Mouse (Mus musculus) limb, embryonic 12.5 days (tissue): ENCODE measurements around the gene Pkn2. TPM values are rescaled to one million over a fixed set of nuclear protein-coding genes. Genes with fewer than 3 reads are reported as not detected.

Experiments used
- ATAC-seq: fragments of 200-750 bp; cut with Nextera tagmentation; 2 replicates; pipeline ENCODE4 v1.8.0; 2017; ENCODE audit warnings: low read depth, moderate TSS enrichment; ENCODE audit not compliant: insufficient number of reproducible peaks, insufficient read depth, low FRiP score, low TSS enrichment
- H3K27ac ChIP-seq: fragments of 300-500 bp; sonication (generic); 2 replicates; pipeline ENCODE4 v1.5.1; 2016; ENCODE audit warnings: mild to moderate bottlenecking, moderate library complexity
- H3K27me3 ChIP-seq: fragments of 300-500 bp; sonication (generic); 2 replicates; pipeline ENCODE4 v1.6.1; 2016; ENCODE audit warnings: mild to moderate bottlenecking, moderate library complexity
- H3K36me3 ChIP-seq: fragments of 300-500 bp; sonication (generic); 2 replicates; pipeline ENCODE4 v1.6.1; 2016; ENCODE audit warnings: mild to moderate bottlenecking, moderate library complexity
- H3K4me1 ChIP-seq: fragments of 300-500 bp; sonication (generic); replicated peaks from 2 replicates; pipeline ENCODE4 v1.6.1; 2016
- H3K4me2 ChIP-seq: fragments of 300-500 bp; sonication (generic); 2 replicates; pipeline ENCODE4 v1.6.1; 2016; ENCODE audit warnings: mild to moderate bottlenecking, moderate library complexity
- H3K4me3 ChIP-seq: fragments of 300-500 bp; sonication (generic); replicated peaks from 2 replicates; pipeline ENCODE4 v1.5.1; 2016; ENCODE audit warnings: mild to moderate bottlenecking
- H3K9ac ChIP-seq: fragments of 300-500 bp; sonication (generic); replicated peaks from 2 replicates; pipeline ENCODE4 v1.6.1; 2016; ENCODE audit warnings: mild to moderate bottlenecking, moderate library complexity
- H3K9me3 ChIP-seq: fragments of 300-500 bp; sonication (generic); 2 replicates; pipeline ENCODE4 v1.6.1; 2016; ENCODE audit warnings: mild to moderate bottlenecking, moderate library complexity
- WGBS: fragments of 180-500 bp; shearing (Covaris S2); methylation state at CpG from one replicate; pipeline ENCODE4 v1.1.7; 2016; 5-methylcytosine and 5-hydroxymethylcytosine counted together
- polyA plus RNA-seq: library from polyadenylated mRNA; unstranded; fragments of >200 nt; fragmentation: Nextera tagmentation; extraction: Ambion mirVana; gene quantifications from 2 replicates; pipeline ENCODE4 v1.2.1, GENCODE M21; 2016

Gene Pkn2
- polyA plus RNA-seq, 1 experiment from 2014 or later: 68.5 TPM

- Histone ChIP-seq H3K9me3 (no peaks in the 10 kb centered on the region), H3K27me3 (no peaks in the 10 kb centered on the region), H3K27ac (no peak overlapping the region), H3K4me1 (peaks cover 17% of the 10 kb centered on the region), H3K4me2 (no peak overlapping the region), H3K4me3 (no peak overlapping the region), H3K36me3 (peaks cover 27% of the 10 kb centered on the region), H3K9ac (no peak overlapping the region)
- no peak for ATAC-seq
- 97% methylated on average over 6 of the region's 6 CpGs for WGBS
These were observed 113.3 kb downstream of the Pkn2 start for GRCm38 (mm10) chr3:142768498-142768897.

GRCm38 (mm10) chr3:142765778-142766165 is 116.0 kb downstream of the Pkn2 start:
- Histone ChIP-seq H3K9me3 (no peaks in the 10 kb centered on the region), H3K4me2 (peak overlapping the region; percentile 70), H3K27me3 (no peaks in the 10 kb centered on the region), H3K36me3 (peaks cover 2% of the 10 kb centered on the region; the same call in 1 of the 2 replicates), H3K4me3 (peak overlapping the region; percentile 85), H3K27ac (no peak overlapping the region), H3K4me1 (peaks cover 17% of the 10 kb centered on the region), H3K9ac (peak overlapping the region; percentile 94)
- ATAC-seq: no peak
- 19% methylated on average over 10 of the region's 10 CpGs for WGBS

- Histone ChIP-seq H3K9me3 (no peaks in the 10 kb centered on the region), H3K4me2 (peak within 1 kb of the TSS; percentile 70), H3K4me1 (peaks cover 17% of the 10 kb centered on the region), H3K9ac (peak within 1 kb of the TSS; percentile 94), H3K4me3 (peak within 1 kb of the TSS; percentile 85), H3K27me3 (no peaks in the 10 kb centered on the region), H3K27ac (peak within 1 kb of the TSS; percentile 89), H3K36me3 (no peaks in the 10 kb centered on the region)
- WGBS: under 1% methylated on average over 64 of the region's 64 CpGs
- peak; percentile 99 for ATAC-seq
These were observed 116.6 kb downstream of the Pkn2 start, which contains the start of gene Gtf2b for GRCm38 (mm10) chr3:142764995-142765777. Gene Gtf2b, plus strand, starts transcription at chr3:142765045.

- ATAC-seq: no peak
- H3K4me3 ChIP-seq: no peak overlapping the region
- no peaks in the 10 kb centered on the region for H3K36me3 ChIP-seq
- WGBS: 69% methylated on average over 6 of the region's 6 CpGs
- H3K27me3 ChIP-seq: no peaks in the 10 kb centered on the region
- H3K9ac ChIP-seq: no peak overlapping the region
- no peak overlapping the region for H3K27ac ChIP-seq
- H3K9me3 ChIP-seq: no peaks in the 10 kb centered on the region
- no peaks in the 10 kb centered on the region for H3K4me1 ChIP-seq
- no peak overlapping the region for H3K4me2 ChIP-seq
These were observed 121.4 kb downstream of the Pkn2 start for GRCm38 (mm10) chr3:142760356-142760755.

- H3K4me1 ChIP-seq: no peaks in the 10 kb centered on the region
- H3K9ac ChIP-seq: no peak overlapping the region
- ATAC-seq: no peak
- WGBS: 84% methylated on average over 7 of the region's 7 CpGs
- no peak overlapping the region for H3K27ac ChIP-seq
- H3K4me2 ChIP-seq: no peak overlapping the region
- no peaks in the 10 kb centered on the region for H3K9me3 ChIP-seq
- no peaks in the 10 kb centered on the region for H3K27me3 ChIP-seq
- no peaks in the 10 kb centered on the region for H3K36me3 ChIP-seq
- no peak overlapping the region for H3K4me3 ChIP-seq
These were observed 123.2 kb downstream of the Pkn2 start for GRCm38 (mm10) chr3:142758593-142758992.

GRCm38 (mm10) chr3:142757841-142758240 is 124.0 kb downstream of the Pkn2 start:
- Histone ChIP-seq H3K36me3 (no peaks in the 10 kb centered on the region), H3K27me3 (no peaks in the 10 kb centered on the region), H3K27ac (no peak overlapping the region), H3K4me2 (no peak overlapping the region), H3K9me3 (no peaks in the 10 kb centered on the region), H3K4me1 (no peaks in the 10 kb centered on the region), H3K4me3 (no peak overlapping the region), H3K9ac (no peak overlapping the region)
- 54% methylated on average over 12 of the region's 12 CpGs for WGBS
- no peak for ATAC-seq

- no peak overlapping the region for H3K4me2 ChIP-seq
- no peaks in the 10 kb centered on the region for H3K4me1 ChIP-seq
- H3K27me3 ChIP-seq: no peaks in the 10 kb centered on the region
- H3K4me3 ChIP-seq: no peak overlapping the region
- no peak for ATAC-seq
- H3K27ac ChIP-seq: no peak overlapping the region
- no peaks in the 10 kb centered on the region for H3K9me3 ChIP-seq
- no peak overlapping the region for H3K9ac ChIP-seq
- WGBS: 85% methylated on average over 18 of the region's 18 CpGs
- H3K36me3 ChIP-seq: no peaks in the 10 kb centered on the region
These were observed 126.5 kb downstream of the Pkn2 start for GRCm38 (mm10) chr3:142755132-142755867.

GRCm38 (mm10) chr3:142749131-142749530 is 132.7 kb downstream of the Pkn2 start:
- Histone ChIP-seq H3K4me3 (no peak overlapping the region), H3K9ac (no peak overlapping the region), H3K4me2 (no peak overlapping the region), H3K4me1 (no peaks in the 10 kb centered on the region), H3K9me3 (no peaks in the 10 kb centered on the region), H3K27me3 (no peaks in the 10 kb centered on the region), H3K27ac (no peak overlapping the region), H3K36me3 (no peaks in the 10 kb centered on the region)
- no peak for ATAC-seq
- WGBS: 86% methylated on average over 16 of the region's 16 CpGs

- no peak overlapping the region for H3K9ac ChIP-seq
- WGBS: 90% methylated on average over 7 of the region's 7 CpGs
- no peaks in the 10 kb centered on the region for H3K9me3 ChIP-seq
- H3K4me3 ChIP-seq: no peak overlapping the region
- H3K4me2 ChIP-seq: no peak overlapping the region
- H3K4me1 ChIP-seq: no peaks in the 10 kb centered on the region
- H3K27ac ChIP-seq: no peak overlapping the region
- H3K36me3 ChIP-seq: no peaks in the 10 kb centered on the region
- H3K27me3 ChIP-seq: no peaks in the 10 kb centered on the region
- no peak for ATAC-seq
These were observed 134.1 kb downstream of the Pkn2 start for GRCm38 (mm10) chr3:142747673-142748072.

- Histone ChIP-seq H3K4me1 (no peaks in the 10 kb centered on the region), H3K36me3 (no peaks in the 10 kb centered on the region), H3K27me3 (no peaks in the 10 kb centered on the region), H3K27ac (no peak overlapping the region), H3K4me3 (no peak overlapping the region), H3K9ac (no peak overlapping the region), H3K9me3 (no peaks in the 10 kb centered on the region), H3K4me2 (no peak overlapping the region)
- WGBS: 96% methylated on average over 2 of the region's 2 CpGs
- no peak for ATAC-seq
These were observed 136.7 kb downstream of the Pkn2 start for GRCm38 (mm10) chr3:142745076-142745475.

- no peak; the same call in 1 of the 2 replicates for ATAC-seq
- H3K27ac ChIP-seq: no peak overlapping the region
- WGBS: 61% methylated on average over 21 of the region's 21 CpGs
These were observed 137.6 kb downstream of the Pkn2 start for GRCm38 (mm10) chr3:142743973-142744898.

More at GRCm38 (mm10) chr3:142743973-142744898, 137.6 kb downstream of the Pkn2 start:
- no peaks in the 10 kb centered on the region for H3K36me3 ChIP-seq
- H3K4me1 ChIP-seq: no peaks in the 10 kb centered on the region
- no peak overlapping the region for H3K9ac ChIP-seq
- H3K4me2 ChIP-seq: no peak overlapping the region
- no peak overlapping the region for H3K4me3 ChIP-seq
- H3K9me3 ChIP-seq: no peaks in the 10 kb centered on the region
- H3K27me3 ChIP-seq: no peaks in the 10 kb centered on the region
